Mouse (Mus musculus) heart, adult 8-10 months (tissue): Measurements from ENCODE around the gene Rasal3. TPM values are rescaled to one million over a fixed set of nuclear protein-coding genes. Genes with fewer than 3 reads are reported as not detected.

ENCODE experiments used
- DNase-seq: peaks from one replicate; pipeline ENCODE4 v3.0.0; 2022; ENCODE audit warnings: low spot score
- total RNA-seq, 4 experiments: library from RNA; stranded (reverse); gene quantifications; 2 replicates each; pipeline ENCODE4 v1.2.4; 2022

Rasal3 gene
- total RNA-seq, 4 experiments from 2014 or later, result 0.33 to 1.2 (median 0.61) TPM

GRCm38 (mm10) chr17:32388370-32389100 is 14.8 kb downstream of the Rasal3 start:
- no peak for DNase-seq

GRCm38 (mm10) chr17:32387986-32388369 is 15.4 kb downstream of the Rasal3 start:
- DNase-seq, result no peak

- peak; percentile 34 for DNase-seq
Observed at GRCm38 (mm10) chr17:32386659-32387432, 16.5 kb downstream of the Rasal3 start.

GRCm38 (mm10) chr17:32383661-32384060 is 19.7 kb downstream of the Rasal3 start:
- DNase-seq, result no peak

GRCm38 (mm10) chr17:32382576-32382975 is 20.8 kb downstream of the Rasal3 start:
- peak; percentile 40 for DNase-seq

GRCm38 (mm10) chr17:32378786-32379185 is 24.6 kb downstream of the Rasal3 start:
- DNase-seq, result no peak

- DNase-seq, result no peak
Observed at GRCm38 (mm10) chr17:32377137-32377536, 26.2 kb downstream of the Rasal3 start.

GRCm38 (mm10) chr17:32376475-32376874 is 26.9 kb downstream of the Rasal3 start:
- DNase-seq, result no peak

GRCm38 (mm10) chr17:32368991-32369578 is 34.3 kb downstream of the Rasal3 start:
- DNase-seq, result no peak

- DNase-seq, result no peak
Observed at GRCm38 (mm10) chr17:32367706-32368105, 35.7 kb downstream of the Rasal3 start.

- DNase-seq, result no peak
Observed at GRCm38 (mm10) chr17:32365296-32365695, 38.1 kb downstream of the Rasal3 start.

GRCm38 (mm10) chr17:32364850-32365249 is 38.5 kb downstream of the Rasal3 start:
- no peak for DNase-seq

GRCm38 (mm10) chr17:32364331-32364730 is 39.1 kb downstream of the Rasal3 start:
- peak; percentile 88 for DNase-seq

GRCm38 (mm10) chr17:32363821-32364301 is 39.5 kb downstream of the Rasal3 start:
- DNase-seq, result no peak

GRCm38 (mm10) chr17:32362686-32363085 is 40.7 kb downstream of the Rasal3 start:
- DNase-seq, result no peak

GRCm38 (mm10) chr17:32359928-32360327 is 43.5 kb downstream of the Rasal3 start:
- DNase-seq, result no peak

GRCm38 (mm10) chr17:32358943-32359340 is 44.4 kb downstream of the Rasal3 start:
- no peak for DNase-seq

- no peak for DNase-seq
Observed at GRCm38 (mm10) chr17:32358192-32358942, 45.0 kb downstream of the Rasal3 start.

- DNase-seq, result no peak
Observed at GRCm38 (mm10) chr17:32356766-32357760, 46.3 kb downstream of the Rasal3 start.

- DNase-seq, result no peak
Observed at GRCm38 (mm10) chr17:32356281-32356680, 47.1 kb downstream of the Rasal3 start.
